Mouse (Mus musculus) c-Kit-positive CD71-positive TER-119-positive erythroid progenitor cells, embryonic 14.5 days (primary cell): ENCODE measurements around the gene Olfr1323.

ENCODE experiments used
- DNase-seq: peaks from one replicate; pipeline ENCODE4 v3.0.0-alpha.2; 2013; ENCODE audit warnings: low spot score

The Olfr1323 gene

GRCm38 (mm10) chrX:50019259-50019658, at the start of gene Olfr1323:
Gene Olfr1323 (minus strand): TSS chrX:50019359.
- DNase-seq, result no peak

GRCm38 (mm10) chrX:50012242-50012641, 6.9 kb downstream of the Olfr1323 start:
- DNase-seq, result no peak
